Mouse (Mus musculus): ENCODE results near the gene Eml5.

Eml5 gene

DNA sequence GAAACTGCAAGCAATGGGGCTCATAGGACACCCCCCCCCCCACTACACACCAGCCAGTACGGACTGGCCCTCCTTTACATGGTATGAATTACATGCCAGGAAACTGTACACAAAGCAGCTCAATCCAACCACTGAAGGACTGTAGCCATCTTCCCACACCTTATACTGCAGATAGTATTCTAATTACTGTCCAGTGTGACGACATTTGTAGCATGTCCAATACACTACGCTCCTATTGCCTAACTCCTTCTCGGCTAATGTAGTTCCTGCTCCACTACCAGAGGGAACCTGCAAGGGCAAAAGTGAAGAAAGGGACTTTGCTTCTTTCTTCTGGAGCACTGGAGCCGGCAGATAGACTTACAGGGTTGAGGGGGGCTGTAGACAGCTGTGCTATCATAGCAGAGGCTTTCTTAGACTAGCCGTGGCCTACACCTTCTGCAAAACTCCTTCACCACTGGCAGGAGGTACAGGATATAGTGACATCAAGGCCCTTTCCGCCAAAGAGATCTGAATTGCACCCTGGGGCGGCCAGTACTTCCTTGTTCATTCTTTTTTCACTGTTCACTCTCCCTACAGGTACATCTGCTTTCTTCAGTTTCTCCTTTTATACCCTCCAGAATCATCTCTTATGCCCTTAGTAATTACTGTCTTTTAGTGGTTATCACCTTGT is 68.2 kb downstream of the Eml5 start:
- no peak for DNase-seq

GRCm38 (mm10) chr12:98831122-98831521 is 70.2 kb downstream of the Eml5 start:
- DNase-seq: no peak

- DNase-seq: no peak
Observed at GRCm38 (mm10) chr12:98820781-98821180, 80.5 kb downstream of the Eml5 start.

- no peak for DNase-seq
Observed at GRCm38 (mm10) chr12:98804078-98804748, 97.1 kb downstream of the Eml5 start.

DNA sequence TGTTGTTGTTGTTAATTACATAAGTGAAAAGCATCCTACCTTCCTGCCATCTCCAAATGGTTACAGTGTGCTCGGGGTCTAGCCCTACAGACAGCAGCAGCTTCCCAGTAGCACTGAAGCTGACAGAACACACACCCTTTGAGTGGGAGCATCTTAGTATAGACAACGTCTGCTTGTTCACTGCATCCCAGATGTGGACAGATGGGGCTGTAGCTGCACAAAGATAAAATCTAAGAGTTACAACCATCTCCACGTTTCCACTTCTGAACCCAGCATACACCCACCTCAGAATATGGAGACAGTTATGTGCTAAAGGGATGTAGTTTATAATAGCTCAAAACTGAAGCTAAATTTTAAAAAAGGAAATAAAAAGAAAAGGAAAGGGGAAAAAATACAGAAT is 99.0 kb downstream of the Eml5 start:
- DNase-seq: no peak

DNA sequence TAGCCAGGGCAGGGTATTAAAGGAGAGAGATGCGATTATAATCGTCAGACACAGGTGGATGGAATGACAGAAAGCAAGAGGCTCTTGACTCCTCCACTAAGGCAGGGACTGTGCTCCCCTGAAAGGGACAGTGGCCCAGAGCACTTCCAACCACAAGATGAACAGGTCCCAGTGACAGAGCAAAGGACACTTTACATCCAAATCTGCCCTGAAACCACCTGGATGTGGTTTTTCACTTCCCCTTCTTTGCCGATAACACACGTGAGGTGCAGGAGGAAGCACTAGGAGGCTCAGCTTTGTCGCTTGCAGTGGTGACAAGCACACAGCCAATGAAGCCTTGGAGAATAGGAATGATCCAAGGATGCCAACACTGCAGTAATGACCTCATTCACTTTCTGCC is 101.0 kb downstream of the Eml5 start:
- DNase-seq: no peak

DNA sequence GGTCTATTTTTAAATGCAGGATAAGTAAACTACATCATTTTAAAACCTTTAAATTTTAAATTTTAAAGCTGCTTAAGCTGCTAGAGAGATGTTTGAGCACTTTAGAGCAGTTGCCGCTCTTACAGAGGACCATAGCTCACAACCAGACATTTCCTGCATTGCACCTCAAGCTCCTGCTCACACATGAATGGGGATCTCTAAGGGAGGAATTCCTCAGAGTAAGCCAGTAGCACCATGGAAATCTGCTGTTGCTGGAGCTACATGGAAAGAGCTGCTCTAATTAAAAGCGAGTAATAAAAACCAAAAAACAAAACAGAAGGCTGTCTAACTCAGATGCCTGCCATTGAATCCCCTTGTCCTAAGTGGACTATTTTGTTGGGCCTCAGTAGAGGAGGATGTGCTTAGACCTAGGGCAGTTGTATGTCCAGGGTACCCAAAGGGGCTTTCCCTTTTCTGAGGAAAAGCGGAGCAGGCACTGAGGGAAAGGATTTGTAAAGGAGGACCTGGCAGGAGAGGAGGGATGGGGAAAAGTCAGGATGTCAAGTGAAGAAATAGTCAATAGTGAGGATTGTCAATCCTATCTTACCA is 105.5 kb downstream of the Eml5 start:
- no peak for DNase-seq

- no peak for DNase-seq
Observed at GRCm38 (mm10) chr12:98784251-98784650, 117.0 kb downstream of the Eml5 start.

DNA sequence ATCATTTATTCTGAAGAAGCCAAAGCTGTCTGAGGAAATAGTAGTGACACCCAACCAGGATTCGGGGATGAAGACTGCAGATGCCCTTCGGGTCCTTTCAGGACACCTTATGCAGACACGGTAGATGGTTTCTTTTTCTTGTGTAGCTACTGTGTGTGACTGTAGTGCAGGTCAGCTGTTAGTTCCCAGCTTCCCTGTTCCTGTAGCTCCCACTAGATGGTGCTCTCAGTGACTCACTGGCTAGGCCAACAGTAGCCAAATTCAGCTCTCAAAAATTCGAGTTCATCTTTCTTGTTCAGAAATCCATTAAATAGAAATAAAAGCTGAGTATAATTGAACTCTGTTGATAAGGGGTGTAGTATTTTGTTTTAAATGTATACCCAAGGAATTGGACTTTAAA is 122.1 kb downstream of the Eml5 start:
- peak; percentile 28 for DNase-seq

DNA sequence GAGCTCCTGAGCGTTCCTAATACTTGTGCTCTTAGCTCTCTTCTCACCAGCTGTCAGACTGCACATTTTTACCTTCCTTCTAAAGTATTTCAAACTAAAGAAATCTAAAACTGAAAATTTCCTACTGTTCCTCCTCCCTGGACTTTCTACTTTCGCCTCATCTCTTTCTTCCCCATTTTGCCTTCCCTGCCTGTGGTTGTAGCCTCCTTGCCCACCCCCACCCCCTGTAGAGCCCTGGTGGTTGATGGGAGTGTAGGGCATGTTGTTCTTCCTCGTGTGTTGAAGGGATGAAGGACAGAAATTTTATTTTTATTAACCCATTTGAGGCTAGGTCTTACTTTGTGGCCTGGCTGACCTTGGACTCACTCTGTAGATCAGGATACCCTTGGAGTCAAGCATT is 123.8 kb downstream of the Eml5 start:
- no peak for DNase-seq

DNA sequence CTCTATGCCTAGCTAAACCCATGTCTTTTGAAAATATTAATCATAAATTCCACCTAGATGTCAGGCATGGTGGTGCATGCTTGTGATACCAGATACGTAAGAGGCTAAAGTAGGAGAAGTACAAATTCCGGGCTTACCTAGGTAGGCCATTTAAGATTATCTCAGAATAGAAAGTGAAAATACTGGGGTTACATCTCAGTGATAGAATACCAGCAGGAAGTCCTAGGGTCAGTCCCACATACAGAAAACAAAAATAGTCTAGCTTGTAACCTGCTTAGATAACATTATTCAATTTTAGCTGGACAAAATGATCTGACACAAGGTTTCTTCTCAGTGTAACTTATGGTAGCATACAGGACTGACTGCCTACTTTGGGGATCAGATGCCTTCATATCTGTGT is 135.0 kb downstream of the Eml5 start:
- no peak for DNase-seq

GRCm38 (mm10) chr12:98759700-98760099 is 141.6 kb downstream of the Eml5 start:
- DNase-seq: no peak

- DNase-seq: no peak
Observed at GRCm38 (mm10) chr12:98757636-98758035, 143.6 kb downstream of the Eml5 start.

DNA sequence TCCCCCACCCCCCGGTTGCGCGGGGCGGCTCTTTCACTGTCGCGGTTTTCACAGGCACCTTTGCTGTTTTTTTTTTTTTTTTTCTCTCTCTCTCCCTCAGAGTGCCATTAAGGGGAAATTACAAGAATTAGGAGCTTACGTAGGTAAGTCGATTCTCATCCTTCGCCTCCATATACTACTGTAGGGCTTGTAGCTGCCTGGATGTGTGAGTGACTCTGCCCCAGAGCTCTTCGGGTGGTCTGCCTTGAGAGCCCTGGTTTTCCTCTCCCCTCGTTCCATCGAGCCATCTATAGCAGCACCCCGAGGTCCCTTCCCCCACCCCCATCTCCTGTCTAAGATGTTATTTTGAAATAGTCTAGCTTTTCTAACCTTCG is 153.9 kb downstream of the Eml5 start:
- DNase-seq: peak; percentile 14

- DNase-seq: peak; percentile 95
Observed at GRCm38 (mm10) chr12:98746746-98747379, 154.4 kb downstream of the Eml5 start, which contains the start of gene Zc3h14. TSS of gene Zc3h14 (plus strand) at chr12:98746964.

DNA sequence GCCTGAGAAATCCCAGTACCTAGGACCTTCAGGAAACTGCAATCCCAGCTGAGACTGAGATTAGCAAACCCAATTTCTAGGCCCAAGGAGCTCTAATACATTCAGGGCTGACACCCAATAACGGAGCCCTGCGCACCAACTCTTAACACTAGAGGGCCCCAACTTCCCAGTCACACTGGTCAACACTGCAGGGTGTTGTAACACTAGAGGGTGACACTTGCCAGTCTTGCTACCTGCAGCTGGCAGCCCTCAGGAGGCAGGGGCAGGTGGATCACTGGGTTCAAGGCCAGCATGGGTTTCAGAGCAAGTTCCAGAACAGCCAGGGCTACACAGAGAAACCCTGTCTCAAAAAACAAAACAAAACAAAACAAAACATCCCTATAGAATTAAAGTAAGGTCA is 155.2 kb downstream of the Eml5 start:
- peak; percentile 73 for DNase-seq

DNA sequence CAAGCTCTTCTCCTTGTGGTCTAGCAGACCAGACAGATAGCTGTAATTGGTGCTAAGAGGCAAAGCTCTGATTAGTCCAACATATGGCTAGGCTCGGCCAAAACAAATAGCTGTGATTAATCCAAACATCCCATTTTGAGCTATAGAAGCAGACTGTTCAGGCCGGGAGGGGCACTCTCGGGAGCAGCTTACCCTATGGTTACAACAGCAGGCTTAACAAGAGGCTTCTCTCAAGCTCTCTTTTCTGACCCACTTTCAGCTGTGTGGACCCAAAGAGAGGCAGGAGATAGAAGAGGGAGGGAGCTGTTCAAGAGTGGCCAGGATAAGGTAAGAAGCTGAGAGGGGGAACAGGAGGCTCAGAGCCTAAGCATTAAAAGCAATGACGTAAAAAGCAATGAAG is 155.7 kb downstream of the Eml5 start:
- no peak for DNase-seq

DNA sequence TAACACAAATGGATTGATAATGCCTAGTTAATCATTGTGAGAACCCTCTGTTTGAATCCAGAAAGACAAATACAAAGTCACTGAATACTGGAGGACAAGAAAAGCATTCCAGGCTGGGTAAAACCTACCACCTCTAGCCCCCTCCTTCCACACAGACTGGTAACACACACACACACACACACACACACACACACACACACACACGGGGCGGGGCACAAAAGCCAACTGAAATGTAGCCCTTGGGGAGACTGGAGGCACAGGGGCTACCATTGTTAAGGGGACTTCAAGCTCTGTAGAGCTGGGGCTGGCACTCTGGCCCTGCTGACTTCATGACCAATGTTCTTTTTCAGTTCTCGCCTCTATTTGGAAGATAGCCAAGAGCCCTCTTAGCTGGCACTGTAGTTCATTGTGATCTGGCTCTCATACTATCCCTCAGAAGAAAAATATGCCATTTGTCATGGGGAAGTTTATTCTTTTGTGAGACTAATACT is 160.2 kb downstream of the Eml5 start:
- DNase-seq: peak; percentile 28

DNA sequence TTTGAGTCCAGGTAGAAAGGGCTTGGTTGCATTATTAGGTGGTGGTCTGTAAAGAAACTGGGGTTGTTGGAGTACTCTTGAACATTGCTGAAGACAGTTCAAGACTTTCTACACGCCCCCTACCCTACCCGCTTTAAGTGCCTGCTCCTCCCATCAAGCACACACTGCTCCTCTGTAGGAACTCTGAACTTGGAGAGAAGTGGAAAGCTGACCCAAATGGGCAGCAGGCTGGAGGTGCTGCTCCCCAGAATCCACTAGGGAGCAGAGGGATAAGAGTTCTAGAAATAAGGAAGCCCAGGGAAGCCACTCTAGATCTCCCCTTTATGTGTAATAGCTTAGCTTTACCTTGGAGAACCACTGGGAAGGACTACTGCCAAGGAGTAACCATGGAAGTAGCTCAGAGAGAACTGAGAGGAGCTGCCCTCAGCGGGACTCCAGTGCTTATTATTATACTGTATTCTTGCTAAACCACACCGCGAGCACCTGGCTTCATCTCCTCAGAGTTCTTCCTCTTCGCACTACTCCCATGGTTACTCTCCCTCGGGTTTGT is 163.4 kb downstream of the Eml5 start:
- peak; percentile 16 for DNase-seq

GRCm38 (mm10) chr12:98736951-98737800 is 164.1 kb downstream of the Eml5 start, which contains the start of gene Ptpn21:
TSS of gene Ptpn21 (minus strand) at chr12:98737405.
- peak; percentile 82 for DNase-seq
